Mouse (Mus musculus): ENCODE measurements at regions not wholly inside any gene's neighbourhood (a gene's known extent, or its start where the extent isn't known, plus 50 kb on each side); places are given as distances from the start of the nearest gene placed in this dataset.
"Not testable (repeated sequence)": the region's sequence is repeated elsewhere in the genome, so short reads cannot be mapped to it uniquely, and the experiment has no call there.

DNA sequence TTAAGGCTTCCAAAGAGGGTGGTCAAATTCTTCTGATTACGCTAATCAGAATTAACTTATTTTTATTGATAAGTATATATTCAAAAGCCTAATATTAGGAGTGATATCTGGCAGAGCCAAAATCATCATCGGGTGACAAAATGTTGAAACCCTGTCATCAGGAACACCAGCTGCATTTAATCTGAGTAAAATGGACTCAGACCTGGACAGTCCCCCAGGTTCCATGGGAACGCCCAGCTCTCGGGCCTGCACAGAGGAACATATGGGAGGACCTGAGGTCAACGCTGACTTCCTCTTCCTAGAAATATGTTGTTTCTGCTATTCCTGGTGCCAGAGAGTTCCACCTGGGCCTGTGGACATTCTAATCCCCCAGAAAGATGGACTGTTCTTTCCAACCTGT, 176.5 kb downstream of the Tmx1 start:
- no peak for DNase-seq (ENCODE audit: low spot score)

DNA sequence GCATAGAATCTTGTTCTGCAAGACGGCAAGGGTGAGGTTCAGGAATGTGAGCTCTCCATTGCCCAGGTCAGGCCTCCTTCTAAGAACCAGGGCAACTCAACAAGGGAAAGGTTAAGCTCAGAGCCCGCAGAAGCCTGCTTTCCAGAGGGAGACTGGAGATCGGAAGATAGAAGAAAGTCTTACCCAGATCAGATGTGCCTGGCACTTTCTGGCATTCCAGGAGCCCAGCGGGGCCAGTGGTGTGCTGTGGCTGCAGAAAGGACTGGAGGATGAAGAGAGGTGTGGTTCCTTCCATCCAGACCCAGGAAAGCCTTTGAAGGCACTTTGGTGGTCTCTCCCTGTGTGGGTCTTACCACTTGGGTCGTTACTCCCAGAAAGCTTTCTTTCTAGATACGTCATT, 178.4 kb downstream of the Tmx1 start:
- DNase-seq (ENCODE audit: low spot score) = no peak

DNA sequence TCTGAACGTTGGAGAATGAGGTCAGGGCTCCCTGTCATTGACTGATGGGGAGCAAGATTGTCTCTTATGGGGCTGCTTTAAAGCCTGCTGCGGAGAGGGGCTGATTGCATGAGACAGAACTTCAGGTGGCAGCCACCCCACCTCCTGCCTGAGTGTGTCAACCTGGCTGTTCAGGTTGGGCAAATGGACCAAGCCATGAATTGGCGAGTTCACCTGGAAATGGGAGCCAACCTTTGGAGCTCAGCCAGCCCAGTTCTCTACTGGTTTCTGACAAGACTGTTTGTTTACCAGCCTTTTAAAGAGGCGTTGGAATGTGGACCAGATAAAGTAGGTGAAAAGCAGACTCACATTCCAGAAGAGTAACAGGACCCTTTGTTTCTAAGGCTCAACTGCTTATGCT, 180.3 kb downstream of the Tmx1 start:
- DNase-seq (ENCODE audit: low spot score) = peak; percentile 32

DNA sequence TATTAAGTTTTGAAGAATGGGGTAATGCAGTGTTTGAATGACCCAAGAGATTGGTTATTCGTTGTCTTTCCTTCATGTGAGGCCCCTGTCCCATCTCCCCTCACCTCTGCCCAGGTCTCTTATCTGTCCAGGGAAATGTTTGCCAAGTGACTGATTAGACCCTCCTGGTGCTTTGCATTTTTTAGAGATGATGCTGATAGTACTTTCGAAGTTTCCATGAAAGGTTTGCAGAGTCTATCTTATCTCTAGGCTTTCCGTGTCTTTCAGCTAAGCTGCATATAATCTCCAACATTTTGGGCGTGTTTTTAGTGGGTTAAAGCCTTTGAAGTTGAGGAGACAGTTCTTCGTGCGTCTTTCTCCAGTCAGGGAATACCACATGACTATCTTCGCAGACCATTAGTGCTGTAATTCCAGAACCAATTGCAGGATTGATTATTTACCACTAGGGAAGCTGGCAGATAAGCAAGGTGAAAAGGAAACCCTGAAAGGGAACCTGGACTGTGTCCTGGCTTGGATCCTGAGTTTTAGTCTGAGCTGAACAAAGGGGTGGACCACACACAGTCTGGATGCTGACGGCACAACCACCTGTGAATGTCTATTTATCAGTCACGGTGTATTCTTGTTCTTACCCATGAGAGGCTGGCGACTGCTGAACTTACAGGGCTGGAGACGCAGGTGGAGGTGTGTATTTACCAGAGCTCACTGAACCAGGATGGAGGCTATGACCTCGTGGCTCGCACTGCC, 180.9 kb downstream of the Tmx1 start:
- DNase-seq (ENCODE audit: low spot score) = no peak

DNA sequence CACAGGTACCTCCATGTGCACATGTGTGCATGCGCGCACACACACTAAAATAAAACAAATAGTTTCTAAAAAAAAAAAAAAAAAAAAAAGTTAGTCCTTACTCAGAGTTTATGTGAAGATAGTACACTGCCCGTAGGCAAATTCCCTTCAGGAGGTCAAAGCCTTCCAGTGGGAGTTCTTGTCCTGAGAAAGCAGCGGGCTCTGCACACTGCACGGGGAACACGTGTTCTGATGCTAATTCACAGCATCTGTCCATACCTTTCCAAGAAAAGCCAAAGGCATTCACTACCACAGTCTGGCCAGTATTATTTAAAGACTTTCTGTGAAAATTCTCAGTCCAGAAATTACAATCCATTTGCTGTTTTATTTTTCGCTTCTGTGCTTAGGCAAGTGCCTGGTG, 183.1 kb downstream of the Tmx1 start:
- DNase-seq (ENCODE audit: low spot score) = no peak

DNA sequence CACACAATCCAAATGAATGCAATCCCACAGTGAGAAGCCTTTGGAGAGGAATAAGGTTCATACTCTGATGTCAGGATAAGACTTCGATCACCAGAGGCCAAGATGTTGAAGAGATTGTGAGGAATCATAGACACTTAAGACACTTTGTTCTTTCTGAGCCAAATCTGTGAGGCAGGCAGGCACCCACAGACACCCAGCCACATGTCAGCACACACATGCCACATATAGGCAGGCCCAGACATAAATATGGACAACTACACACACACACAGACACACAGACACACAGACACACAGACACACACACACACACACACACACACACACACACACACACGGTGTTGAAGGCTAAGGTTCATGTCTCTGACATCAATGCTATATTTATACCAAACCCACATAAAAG, 185.1 kb upstream of the Frmd6 start:
- no peak for DNase-seq (ENCODE audit: low spot score)

DNA sequence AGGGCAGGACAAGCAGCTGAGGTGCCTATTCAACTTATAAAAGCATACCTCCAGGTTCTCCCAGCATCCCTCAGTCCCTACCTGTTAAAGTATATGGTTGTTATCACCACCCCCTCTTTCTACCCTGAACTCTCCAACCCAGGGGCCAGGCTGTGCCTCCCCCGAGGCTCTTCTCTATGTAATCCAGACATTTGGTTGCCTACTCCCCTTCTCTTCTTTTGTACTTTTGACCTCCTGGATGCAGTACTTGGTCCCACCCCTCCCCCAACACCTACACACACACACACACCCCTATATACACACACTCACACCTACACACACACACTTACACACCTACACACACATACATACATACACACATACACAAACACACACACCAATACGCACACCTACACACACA, 180.4 kb upstream of the Frmd6 start:
- DNase-seq (ENCODE audit: low spot score) = no peak

DNA sequence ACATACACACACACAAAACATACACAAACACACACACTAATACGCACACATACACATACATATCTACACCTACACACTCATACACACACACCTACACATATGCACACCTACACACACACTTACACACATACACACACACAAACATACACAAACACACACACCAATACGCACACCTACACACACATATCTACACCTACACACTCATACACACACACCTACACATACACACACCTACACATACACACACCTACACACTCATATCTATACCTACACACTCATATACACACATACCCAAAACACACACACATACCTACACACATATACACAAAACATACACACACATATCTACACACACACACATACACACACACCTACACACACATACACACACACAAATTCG, 179.9 kb upstream of the Frmd6 start:
- DNase-seq (ENCODE audit: low spot score) = no peak

DNA sequence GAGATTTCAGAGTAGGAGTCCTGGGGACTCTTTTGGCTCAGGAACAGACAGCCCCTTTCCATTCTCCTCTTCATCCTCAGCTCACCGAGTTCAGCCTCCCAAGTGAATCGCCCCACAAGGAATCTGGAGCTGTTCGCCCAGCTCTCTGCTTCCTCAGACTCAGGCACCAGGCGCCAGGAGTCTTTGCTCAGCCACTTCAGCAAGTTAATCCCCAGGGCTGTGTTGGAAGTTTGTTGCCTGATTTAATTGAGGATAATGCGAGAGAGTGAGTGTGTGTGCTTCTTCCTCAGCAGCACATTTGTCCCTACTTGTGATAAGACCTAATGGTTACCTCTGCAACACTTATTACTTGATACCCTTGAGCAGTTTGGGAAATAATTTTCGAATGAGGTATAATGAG, 177.8 kb upstream of the Frmd6 start:
- no peak for DNase-seq (ENCODE audit: low spot score)

DNA sequence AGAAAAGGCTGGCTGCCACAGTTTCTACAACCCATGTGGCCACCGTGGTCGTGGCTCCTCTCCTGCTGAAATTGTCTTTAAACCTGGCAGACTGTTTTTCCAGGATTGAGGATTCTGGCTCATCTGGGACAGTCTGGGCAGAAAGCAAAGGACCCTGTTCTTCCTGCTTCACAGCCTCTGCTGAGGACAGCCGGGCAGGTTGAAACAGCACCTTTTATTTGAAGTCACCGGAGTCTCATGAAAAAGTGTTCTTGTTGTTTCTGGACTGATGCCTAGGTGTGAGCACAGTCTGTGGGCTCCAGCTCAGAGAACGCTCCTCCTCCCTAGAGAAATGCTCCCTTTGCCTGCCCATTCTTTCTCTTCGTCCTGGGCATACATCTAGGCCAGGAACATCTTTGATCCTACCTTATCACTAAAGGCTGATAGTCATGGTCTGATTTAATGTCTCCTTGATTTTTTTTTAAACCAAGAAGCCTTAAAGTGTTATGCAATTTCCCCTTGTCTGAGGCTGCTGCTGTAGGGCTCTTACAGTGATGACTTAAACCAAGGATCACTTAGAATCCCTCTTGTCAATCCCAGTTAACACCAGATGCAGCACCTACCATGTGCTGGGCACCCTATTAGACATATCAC, 177.0 kb upstream of the Frmd6 start:
- peak; percentile 59 for DNase-seq (ENCODE audit: low spot score)

DNA sequence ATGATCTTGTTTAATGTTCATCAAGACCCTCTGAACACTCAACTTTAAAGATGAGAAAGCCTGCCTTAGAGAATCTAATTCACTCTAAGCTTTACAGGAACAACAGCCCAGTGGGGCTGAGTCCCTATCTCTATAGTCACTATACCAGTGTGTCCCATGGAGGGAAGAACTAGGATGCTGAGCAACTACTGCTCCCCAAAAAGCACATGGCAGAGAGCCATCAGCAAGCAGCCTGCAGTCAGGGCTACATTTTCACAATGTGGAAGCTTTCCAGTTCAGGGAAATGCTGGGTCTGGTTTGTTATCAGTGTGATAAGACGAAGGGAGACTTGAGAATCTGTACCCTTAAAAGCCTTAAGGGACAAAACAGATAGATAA, 176.5 kb upstream of the Frmd6 start:
- DNase-seq (ENCODE audit: low spot score) = no peak

DNA sequence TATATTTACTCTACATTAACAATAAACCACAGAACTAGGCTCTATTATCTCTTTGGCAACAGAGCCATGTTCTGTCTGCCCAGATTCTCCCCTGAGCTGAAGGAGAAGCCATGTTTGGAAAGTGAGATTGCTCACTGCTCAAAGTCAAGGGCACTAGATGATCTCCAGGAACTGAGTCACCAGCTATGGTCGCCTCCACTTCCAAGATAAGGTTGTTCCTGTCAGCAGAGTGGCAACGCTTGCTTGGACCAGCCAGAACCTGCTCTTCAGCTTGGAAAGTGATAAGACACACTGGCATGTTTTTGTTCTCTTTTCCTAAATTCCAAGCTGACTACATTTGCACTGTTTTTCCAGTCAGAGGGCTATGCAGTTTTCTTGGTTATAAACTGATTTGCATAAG, 175.6 kb upstream of the Frmd6 start:
- no peak for DNase-seq (ENCODE audit: low spot score)

DNA sequence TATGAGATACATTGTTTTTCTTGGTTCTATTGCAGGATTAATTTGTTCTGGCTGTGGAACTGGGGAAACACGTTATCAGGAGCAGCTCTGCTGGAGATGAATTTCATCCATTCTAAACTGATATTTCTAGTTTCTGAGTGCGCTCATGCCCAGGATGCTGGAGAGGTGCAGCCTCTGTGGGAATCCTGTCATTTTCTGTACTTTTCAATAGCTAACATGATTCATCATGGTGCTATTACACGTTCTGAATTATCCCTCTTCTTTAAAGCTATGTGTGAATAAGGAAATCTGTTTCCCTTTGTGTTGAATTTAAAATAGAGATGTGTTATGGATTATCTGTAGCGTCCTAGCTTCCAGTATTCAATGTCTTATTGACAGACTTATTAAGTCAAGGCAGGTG, 174.8 kb upstream of the Frmd6 start:
- no peak for DNase-seq (ENCODE audit: low spot score)

DNA sequence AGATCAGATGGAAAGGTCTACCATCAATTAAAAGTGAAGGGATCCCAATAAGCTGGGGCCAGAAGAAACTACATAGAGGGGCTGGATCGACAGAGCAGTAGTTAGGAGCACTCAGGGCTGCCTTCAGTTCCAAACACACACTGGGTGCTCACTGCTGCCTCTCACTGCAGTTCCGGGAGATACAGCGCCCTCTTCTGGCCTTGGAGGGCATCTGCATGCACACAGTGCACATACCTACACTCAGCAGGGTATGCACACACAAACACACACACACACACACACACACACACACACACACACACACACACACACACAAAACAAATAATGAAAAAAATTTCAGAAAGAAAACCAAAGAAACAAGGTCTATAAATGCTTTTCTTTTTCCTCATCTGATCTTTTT, 172.6 kb upstream of the Frmd6 start:
- no peak for DNase-seq (ENCODE audit: low spot score)

DNA sequence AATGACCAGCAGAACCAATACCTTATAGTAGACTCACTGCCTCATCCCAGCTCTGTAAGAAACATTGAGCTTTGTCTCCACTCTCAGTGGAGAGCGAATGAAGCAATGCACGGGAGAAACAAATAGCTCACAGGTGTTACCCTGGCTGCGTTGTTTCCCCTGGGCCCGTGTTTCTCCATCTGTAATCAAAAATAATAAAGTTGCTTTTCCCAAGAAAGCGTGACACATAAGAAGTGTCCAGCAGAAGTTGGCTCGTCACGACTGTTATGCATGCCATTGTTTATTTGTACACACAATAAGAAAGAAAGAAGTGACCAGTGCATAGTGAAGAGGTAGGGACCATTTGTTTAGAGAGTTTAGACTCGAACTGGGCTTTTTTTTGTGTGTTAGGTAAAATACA, 171.3 kb upstream of the Frmd6 start:
- DNase-seq (ENCODE audit: low spot score) = no peak

DNA sequence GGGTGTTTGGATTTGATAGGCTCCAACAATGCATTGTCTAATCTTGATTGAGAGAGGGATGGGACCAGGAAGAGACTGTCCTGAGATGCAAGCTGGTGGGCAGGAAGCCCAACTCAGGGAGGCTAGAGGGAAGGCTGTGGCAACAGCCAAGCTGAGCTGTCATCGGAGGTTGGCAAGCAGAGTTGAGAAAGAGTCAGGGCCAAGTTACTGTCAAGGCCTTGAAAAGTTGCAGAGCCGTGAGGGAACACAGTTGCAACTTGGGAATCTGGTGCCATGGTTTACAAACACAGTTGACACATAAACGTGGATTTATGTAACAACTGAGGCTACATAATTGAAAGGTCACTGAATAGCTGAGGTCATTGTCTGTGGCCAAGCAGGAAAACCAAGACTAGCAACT, 170.8 kb upstream of the Frmd6 start:
- DNase-seq (ENCODE audit: low spot score) = peak; percentile 81

DNA sequence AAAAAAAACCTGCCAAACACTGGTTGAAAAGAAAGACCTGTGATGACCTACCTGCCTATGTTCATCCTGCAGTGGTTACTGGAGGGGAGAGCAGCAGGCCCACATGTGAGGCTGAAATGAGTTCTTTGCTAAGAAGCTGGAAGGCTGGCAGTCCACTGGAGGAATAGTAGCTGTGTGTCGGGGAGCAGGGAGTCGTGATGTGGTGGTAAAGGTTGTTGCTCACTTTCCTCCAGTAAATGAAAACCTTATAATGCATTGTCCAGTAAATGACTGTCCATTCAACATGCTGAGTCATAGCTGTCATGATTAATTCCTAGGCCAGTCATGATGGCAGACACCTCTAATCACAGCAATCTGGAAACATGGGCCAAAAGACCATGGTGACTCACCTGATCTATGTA, 169.9 kb upstream of the Frmd6 start:
- DNase-seq (ENCODE audit: low spot score) = no peak

DNA sequence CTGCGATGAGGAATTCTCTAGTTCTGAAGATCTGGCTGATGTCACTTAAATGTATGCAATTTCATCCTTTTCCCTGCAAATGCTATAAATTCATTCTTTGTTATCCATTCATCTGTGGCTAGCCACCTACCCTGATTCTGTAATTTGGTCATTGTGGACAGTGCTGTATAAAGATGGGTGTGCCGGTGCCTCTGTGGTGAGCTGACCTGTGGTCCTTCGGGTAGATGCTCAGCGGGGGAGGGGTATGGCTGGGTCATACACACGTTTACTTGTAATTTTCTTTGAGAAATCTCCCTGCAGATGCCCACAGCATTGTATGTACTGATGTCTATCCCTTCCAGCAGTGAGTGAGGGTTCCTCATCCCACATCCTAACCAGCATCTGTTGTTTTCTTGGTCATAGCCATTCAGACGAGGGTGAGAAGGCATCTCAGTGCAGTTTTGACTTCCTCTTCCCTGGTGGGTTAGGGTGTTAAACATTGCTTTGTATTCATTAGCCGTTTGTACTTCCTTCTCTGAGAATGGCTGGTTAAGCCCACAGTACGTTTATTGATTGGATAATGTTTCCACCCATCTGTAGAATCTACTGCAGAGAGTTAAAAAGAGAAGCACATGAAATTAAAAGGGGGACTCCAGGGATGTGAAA, 169.3 kb upstream of the Frmd6 start:
- no peak for DNase-seq (ENCODE audit: low spot score)

DNA sequence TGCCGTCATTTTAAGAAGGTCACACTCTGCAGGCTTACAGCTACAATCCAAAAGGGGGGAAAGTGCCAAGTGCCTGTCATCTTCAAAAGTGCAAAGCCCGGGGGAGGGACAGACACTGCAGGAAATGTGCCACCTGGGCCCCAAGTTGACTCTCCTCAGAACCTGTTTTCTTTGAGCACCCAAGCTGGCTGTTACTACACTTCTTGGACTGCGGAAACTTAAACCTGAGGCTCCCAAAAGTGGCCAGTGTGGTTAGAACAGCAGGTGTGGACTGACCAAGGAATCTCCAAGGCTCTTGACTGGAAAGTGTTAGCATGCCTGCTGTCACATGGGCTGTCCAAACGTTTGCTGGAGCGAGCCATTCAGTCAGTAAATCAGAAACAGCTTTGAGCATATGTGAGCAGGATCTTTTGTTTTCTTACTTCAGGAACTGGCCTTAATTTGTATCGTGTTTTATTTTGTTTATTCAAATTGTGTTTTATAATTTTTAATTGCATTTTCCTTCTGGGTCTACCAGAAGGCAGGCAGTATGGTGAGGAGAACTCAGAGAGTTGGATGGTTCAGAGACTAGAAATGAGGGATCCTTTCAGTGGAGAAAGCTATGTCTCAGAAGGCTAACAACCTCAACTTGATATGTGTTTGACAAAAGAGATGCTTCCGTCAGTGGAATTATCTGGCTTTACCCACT, 168.4 kb upstream of the Frmd6 start:
- peak; percentile 39 for DNase-seq (ENCODE audit: low spot score)

DNA sequence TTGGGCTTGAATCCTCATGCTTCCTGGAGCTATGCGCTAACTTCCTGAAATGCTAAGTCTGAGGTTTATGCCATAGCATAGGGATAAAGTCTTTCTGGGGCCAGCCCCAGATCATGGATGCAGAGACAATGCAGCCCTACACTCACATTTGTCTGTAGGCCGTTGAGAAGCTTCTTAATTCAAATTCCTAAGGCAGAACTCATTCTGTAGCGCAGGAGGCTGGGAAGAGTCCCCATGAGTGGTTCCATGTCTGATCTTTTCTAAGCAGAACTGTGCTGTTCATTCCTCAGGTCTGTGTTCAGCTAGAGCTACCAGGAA, 167.9 kb upstream of the Frmd6 start:
- DNase-seq (ENCODE audit: low spot score) = no peak

DNA sequence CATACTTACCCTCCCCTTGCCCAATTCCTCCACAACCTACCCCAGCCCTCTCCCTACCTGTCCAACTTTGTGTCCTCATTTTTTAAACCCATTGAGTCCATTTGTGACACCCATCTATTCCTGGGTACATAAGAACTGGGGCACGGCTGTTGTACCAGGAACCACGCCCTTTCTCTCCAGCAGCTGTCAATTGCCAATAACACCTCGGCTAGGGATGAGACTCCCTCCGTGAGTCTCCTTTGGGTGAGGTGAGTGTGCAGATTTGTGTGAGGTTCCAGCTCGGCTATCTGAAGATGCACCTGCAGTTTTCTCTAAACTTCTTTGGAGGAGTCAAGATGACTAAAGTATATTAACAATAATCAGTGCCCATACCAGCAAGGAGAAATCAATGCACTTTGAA, 167.2 kb upstream of the Frmd6 start:
- no peak for DNase-seq (ENCODE audit: low spot score)

DNA sequence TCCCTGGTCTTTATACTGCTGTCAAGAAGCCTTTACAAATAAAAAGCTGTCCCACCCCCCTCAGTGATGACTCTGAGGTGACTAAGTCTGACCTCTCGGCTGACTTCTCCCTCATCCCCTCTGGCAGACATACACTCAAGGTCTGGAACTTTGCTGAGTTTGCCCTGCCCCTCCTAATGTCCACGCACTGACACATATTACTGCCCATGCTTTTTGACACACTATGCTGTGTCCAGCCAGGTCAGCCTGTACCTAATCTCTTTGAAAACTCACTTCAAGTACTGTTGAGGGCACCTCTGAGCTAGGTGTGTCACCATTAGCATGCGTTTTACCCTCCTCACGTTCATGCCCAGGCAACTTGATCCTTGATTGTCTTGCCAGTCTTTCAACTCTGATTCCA, 164.9 kb upstream of the Frmd6 start:
- DNase-seq (ENCODE audit: low spot score) = peak; percentile 34

DNA sequence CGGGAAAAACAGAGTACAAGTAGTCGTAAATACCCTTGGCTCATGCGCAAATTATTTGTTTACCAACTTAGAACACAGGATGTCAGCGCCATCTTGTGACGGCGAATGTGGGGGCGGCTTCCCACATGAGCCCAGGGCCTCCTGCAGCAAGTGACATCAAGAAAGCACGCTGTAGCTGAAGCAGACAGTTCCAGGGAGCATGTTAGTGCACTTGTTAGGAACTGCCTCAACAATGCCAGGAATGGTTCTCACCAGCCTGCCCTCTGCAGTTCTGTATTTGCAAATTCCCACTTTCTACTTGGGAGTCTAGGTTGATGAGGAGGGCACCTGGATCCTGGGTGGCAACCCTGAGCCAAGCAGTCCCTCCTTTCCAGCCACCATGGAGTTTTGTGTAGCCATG, 157.2 kb upstream of the Frmd6 start:
- DNase-seq (ENCODE audit: low spot score) = not testable (repeated sequence)
